Mouse (Mus musculus) brain, embryonic 14.5 days (tissue): ENCODE measurements at regions not wholly inside any gene's neighbourhood (a gene's known extent, or its start where the extent isn't known, plus 50 kb on each side); places are given as distances from the start of the nearest gene placed in this dataset.

Experiments
- CTCF ChIP-seq: fragments of 200-500 bp; IDR thresholded peaks from 2 replicates; pipeline ENCODE4 v1.5.1; 2012; ENCODE audit warnings: inconsistent platforms, mild to moderate bottlenecking, moderate library complexity, borderline replicate concordance; ENCODE audit not compliant: insufficient read depth, insufficient read length; ENCODE audit errors: extremely low read depth
- POLR2A ChIP-seq: fragments of 200-500 bp; IDR thresholded peaks from 2 replicates; pipeline ENCODE4 v1.6.1; 2012; ENCODE audit warnings: mild to moderate bottlenecking, inconsistent platforms, borderline replicate concordance; ENCODE audit not compliant: poor library complexity, insufficient read depth, insufficient read length, severe bottlenecking; ENCODE audit errors: extremely low read depth

GRCm38 (mm10) chr2:72733371-72733770 is 246.9 kb downstream of the Sp3 start:
- TF ChIP-seq CTCF: no peak
- TF ChIP-seq POLR2A: no peak
